23 mouse cellular contexts compared by ENCODE assay signal in genomic region chr12:99227313-99227952, GRCm38 (mm10).
A peak's percentile ranks its signal among the peaks of the same experiment; 100 is the strongest.
DNase-seq lines count a peak whose midpoint lies in the region; ATAC-seq and TF ChIP-seq lines count a peak whose summit lies in the region.
"Had no signal": no experiment of that assay in that cellular context is flagged by ENCODE, and none has a peak within 500 bp of the region (broad histone marks: within the 10 kb centered on the region; RNA-seq: fewer than 3 reads in every experiment).

No protein-coding gene starts in this region.

- no peaks in the 10 kb centered on the region for H3K36me3 ChIP-seq in forebrain, embryonic 10.5 days (replicated peaks)
- H3K36me3 ChIP-seq in forebrain, embryonic 11.5 days (ENCODE audit: control insufficient read depth, insufficient read depth, low read length) = no peaks in the 10 kb centered on the region
- no peaks in the 10 kb centered on the region for H3K36me3 ChIP-seq in hindbrain, embryonic 16.5 days (ENCODE audit: control insufficient read depth, insufficient read depth, low read length)
- no peaks in the 10 kb centered on the region for H3K36me3 ChIP-seq in hindbrain, embryonic 14.5 days (replicated peaks; ENCODE audit: control insufficient read depth, insufficient read depth)
- no peaks in the 10 kb centered on the region; the same call in 1 of the 2 replicates for H3K36me3 ChIP-seq in intestine, postnatal 0 days (ENCODE audit: control insufficient read depth, insufficient read depth)
- no peaks in the 10 kb centered on the region for H3K36me3 ChIP-seq in kidney, embryonic 14.5 days (ENCODE audit: control insufficient read depth, insufficient read depth, low read length)
- H3K36me3 ChIP-seq: embryonic facial prominence, embryonic 10.5 days; limb, embryonic 10.5 days; midbrain, embryonic 13.5 days had no signal

- H3K27me3 ChIP-seq in forebrain, embryonic 10.5 days (ENCODE audit: poor library complexity, severe bottlenecking) = peaks cover 3% of the 10 kb centered on the region
- H3K27me3 ChIP-seq in forebrain, embryonic 11.5 days (ENCODE audit: control insufficient read depth, insufficient read depth, low read length) = no peaks in the 10 kb centered on the region
- H3K27me3 ChIP-seq in hindbrain, embryonic 16.5 days (replicated peaks; ENCODE audit: control insufficient read depth, insufficient read depth, low read length) = no peaks in the 10 kb centered on the region
- H3K27me3 ChIP-seq in hindbrain, embryonic 14.5 days (ENCODE audit: control insufficient read depth, insufficient read depth, low read length) = no peaks in the 10 kb centered on the region
- no peaks in the 10 kb centered on the region for H3K27me3 ChIP-seq in intestine, postnatal 0 days (replicated peaks; ENCODE audit: control insufficient read depth, insufficient read depth, low read length)
- H3K27me3 ChIP-seq in kidney, embryonic 14.5 days (ENCODE audit: control insufficient read depth, insufficient read depth, low read length) = no peaks in the 10 kb centered on the region
- H3K27me3 ChIP-seq: CH12.LX; midbrain, embryonic 13.5 days had no signal

- peak overlapping the region; percentile 51 for H3K27ac ChIP-seq in forebrain, embryonic 10.5 days
- H3K27ac ChIP-seq in forebrain, embryonic 11.5 days (ENCODE audit: low read depth, low read length) = no peak overlapping the region
- H3K27ac ChIP-seq in hindbrain, embryonic 16.5 days (ENCODE audit: low read depth, low read length) = no peak overlapping the region
- no peak overlapping the region for H3K27ac ChIP-seq in hindbrain, embryonic 14.5 days
- no peak overlapping the region for H3K27ac ChIP-seq in intestine, postnatal 0 days (ENCODE audit: low read depth, low read length)
- H3K27ac ChIP-seq in kidney, embryonic 14.5 days (ENCODE audit: low read depth, low read length) = no peak overlapping the region
- H3K27ac ChIP-seq: embryonic facial prominence, embryonic 10.5 days; limb, embryonic 10.5 days; midbrain, embryonic 13.5 days; stomach, postnatal 0 days had no signal

- H3K4me1 ChIP-seq in forebrain, embryonic 10.5 days = peaks cover 96% of the 10 kb centered on the region
- peaks cover 54% of the 10 kb centered on the region for H3K4me1 ChIP-seq in forebrain, embryonic 11.5 days (replicated peaks; ENCODE audit: control insufficient read depth, insufficient read depth, low read length)
- H3K4me1 ChIP-seq in hindbrain, embryonic 16.5 days (ENCODE audit: control insufficient read depth, insufficient read depth, low read depth, low read length) = peaks cover 28% of the 10 kb centered on the region
- peaks cover 45% of the 10 kb centered on the region for H3K4me1 ChIP-seq in hindbrain, embryonic 14.5 days (replicated peaks; ENCODE audit: control insufficient read depth, insufficient read depth, low read length)
- no peaks in the 10 kb centered on the region for H3K4me1 ChIP-seq in intestine, postnatal 0 days (replicated peaks; ENCODE audit: control insufficient read depth, insufficient read depth, low read length)
- H3K4me1 ChIP-seq in kidney, embryonic 14.5 days (ENCODE audit: control insufficient read depth, insufficient read depth, low read length) = no peaks in the 10 kb centered on the region

- WGBS in forebrain, embryonic 10.5 days = 92% methylated on average over 6 of the region's 6 CpGs
- 84% methylated on average over 6 of the region's 6 CpGs for WGBS in forebrain, embryonic 11.5 days
- 61% methylated on average over 6 of the region's 6 CpGs for WGBS in hindbrain, embryonic 16.5 days
- 75% methylated on average over 5 of the region's 6 CpGs for WGBS in hindbrain, embryonic 14.5 days
- 89% methylated on average over 6 of the region's 6 CpGs for WGBS in intestine, postnatal 0 days
- WGBS in kidney, embryonic 14.5 days = 94% methylated on average over 6 of the region's 6 CpGs

- H3K4me3 ChIP-seq in forebrain, embryonic 10.5 days = no peak overlapping the region
- H3K4me3 ChIP-seq in forebrain, embryonic 11.5 days (ENCODE audit: low read depth, low read length) = no peak overlapping the region
- H3K4me3 ChIP-seq in hindbrain, embryonic 16.5 days (ENCODE audit: low read length) = no peak overlapping the region
- H3K4me3 ChIP-seq in hindbrain, embryonic 14.5 days (replicated peaks; ENCODE audit: low read length) = no peak overlapping the region
- no peak overlapping the region for H3K4me3 ChIP-seq in intestine, postnatal 0 days (ENCODE audit: low read depth, low read length)
- no peak overlapping the region for H3K4me3 ChIP-seq in kidney, embryonic 14.5 days (ENCODE audit: low read length)
- H3K4me3 ChIP-seq: embryonic facial prominence, embryonic 10.5 days; limb, embryonic 10.5 days; midbrain, embryonic 13.5 days had no signal

- no peak for TF ChIP-seq CTCF in intestine, postnatal 0 days (IDR thresholded peaks at IDR 0.05; ENCODE audit: low read depth)

- ATAC-seq in forebrain, embryonic 11.5 days (replicated peaks; ENCODE audit: low FRiP score) = no peak
- ATAC-seq in hindbrain, embryonic 16.5 days = 0 out of 2 replicates have a peak, but pooled peaks have one; percentile 13
- no peak for ATAC-seq in hindbrain, embryonic 14.5 days (ENCODE audit: low FRiP score)
- no peak for ATAC-seq in intestine, postnatal 0 days
- ATAC-seq in kidney, embryonic 14.5 days (ENCODE audit: low FRiP score, low TSS enrichment) = no peak
- ATAC-seq: forebrain, embryonic 16.5 days; inflammation-experienced regulatory T-cells, adult 6 months; midbrain, embryonic 13.5 days had no signal

- no peak for DNase-seq in forebrain, embryonic 10.5 days (ENCODE audit: extremely low spot score, low spot score)
- no peak for DNase-seq in forebrain, embryonic 11.5 days (ENCODE audit: low spot score)
- DNase-seq in hindbrain, embryonic 14.5 days (ENCODE audit: low spot score) = no peak
- peak; percentile 34 to 36 for DNase-seq in spleen, postnatal 36 days (ENCODE audit: low spot score in 2 of 2)
- no peak for DNase-seq in spleen, adult 12 weeks (ENCODE audit: low spot score)
- DNase-seq: cerebellum, postnatal 36 days; heart, postnatal 36 days; kidney, adult 8-10 months; kidney, postnatal 25 days; lung, embryonic 14.5 days; lung, postnatal 4 days; right cerebral cortex, postnatal 25 days had no signal

- no peak overlapping the region for H3K9ac ChIP-seq in forebrain, embryonic 11.5 days (ENCODE audit: low read length)
- no peak overlapping the region for H3K9ac ChIP-seq in hindbrain, embryonic 16.5 days (ENCODE audit: low read depth, low read length)
- H3K9ac ChIP-seq in hindbrain, embryonic 14.5 days = no peak overlapping the region
- H3K9ac ChIP-seq in intestine, postnatal 0 days (ENCODE audit: low read depth, low read length) = no peak overlapping the region
- no peak overlapping the region for H3K9ac ChIP-seq in kidney, embryonic 14.5 days (ENCODE audit: low read depth, low read length)
- H3K9ac ChIP-seq: lung, embryonic 14.5 days; midbrain, embryonic 13.5 days had no signal

- H3K4me2 ChIP-seq in forebrain, embryonic 11.5 days (ENCODE audit: low read depth, low read length, severe bottlenecking) = no peak overlapping the region
- H3K4me2 ChIP-seq in hindbrain, embryonic 16.5 days (ENCODE audit: low read length) = no peak overlapping the region
- H3K4me2 ChIP-seq in hindbrain, embryonic 14.5 days (replicated peaks) = no peak overlapping the region
- no peak overlapping the region for H3K4me2 ChIP-seq in intestine, postnatal 0 days (replicated peaks; ENCODE audit: low read depth)
- H3K4me2 ChIP-seq in kidney, embryonic 14.5 days (replicated peaks; ENCODE audit: low read depth, low read length) = no peak overlapping the region
- H3K4me2 ChIP-seq: liver, embryonic 11.5 days; lung, embryonic 14.5 days; midbrain, embryonic 13.5 days had no signal

- H3K9me3 ChIP-seq in forebrain, embryonic 10.5 days = no peaks in the 10 kb centered on the region
- H3K9me3 ChIP-seq in forebrain, embryonic 11.5 days (ENCODE audit: control insufficient read depth, low read length) = no peaks in the 10 kb centered on the region
- no peaks in the 10 kb centered on the region for H3K9me3 ChIP-seq in hindbrain, embryonic 16.5 days (ENCODE audit: control insufficient read depth, low read length)
- H3K9me3 ChIP-seq in hindbrain, embryonic 14.5 days (ENCODE audit: control insufficient read depth, low read length) = no peaks in the 10 kb centered on the region
- no peaks in the 10 kb centered on the region for H3K9me3 ChIP-seq in intestine, postnatal 0 days (ENCODE audit: control insufficient read depth)
- H3K9me3 ChIP-seq in kidney, embryonic 14.5 days (ENCODE audit: control insufficient read depth, low read length) = no peaks in the 10 kb centered on the region
- H3K9me3 ChIP-seq: embryonic facial prominence, embryonic 10.5 days; limb, embryonic 10.5 days; midbrain, embryonic 13.5 days had no signal

Comparison
In these comparisons a context has a peak if more than half of its experiments do, and no peak if none do; other contexts are left out.
1. DNase-seq: peak in spleen, postnatal 36 days (2 of 2); none in forebrain, embryonic 10.5 days (single experiment), forebrain, embryonic 11.5 days (single experiment), hindbrain, embryonic 14.5 days (single experiment) and spleen, adult 12 weeks (single experiment).